Mouse (Mus musculus) C2C12 (cell line): ENCODE measurements around the gene Sparc.

Source experiments
- CTCF ChIP-seq: IDR thresholded peaks from one replicate; pipeline ENCODE4 v1.5.1; 2011; ENCODE audit not compliant: control insufficient read depth, insufficient read depth, insufficient read length
- FOSL1 ChIP-seq: IDR thresholded peaks from one replicate; pipeline ENCODE4 v1.8.0; 2011; ENCODE audit warnings: mild to moderate bottlenecking, low read length; ENCODE audit not compliant: poor library complexity, insufficient read depth, severe bottlenecking
- MAX ChIP-seq: IDR thresholded peaks from one replicate; pipeline ENCODE4 v1.6.1; 2011; ENCODE audit warnings: mild to moderate bottlenecking, control low read depth
- MYOD1 ChIP-seq: IDR thresholded peaks from one replicate; pipeline ENCODE4 v1.6.1; 2011; ENCODE audit warnings: low read depth; ENCODE audit not compliant: control insufficient read depth, insufficient read length
- MYOG ChIP-seq: IDR thresholded peaks from one replicate; pipeline ENCODE4 v1.6.1; 2011; ENCODE audit not compliant: control insufficient read depth, insufficient read length; ENCODE audit errors: extremely low read depth
- USF1 ChIP-seq: IDR thresholded peaks from one replicate; pipeline ENCODE4 v1.6.1; 2011; ENCODE audit warnings: low read depth, mild to moderate bottlenecking, control low read depth, moderate library complexity

- TF ChIP-seq CTCF (no peak), FOSL1 (no peak), USF1 (no peak), MYOG (no peak), MYOD1 (no peak), MAX (no peak)
Measured at GRCm38 (mm10) chr11:55429973-55430372, 7.0 kb upstream of the Sparc start.
